Mouse (Mus musculus) heart, embryonic 15.5 days (tissue): ENCODE data around the gene Cyp2j6. TPM values are rescaled to one million over a fixed set of nuclear protein-coding genes. Genes with fewer than 3 reads are reported as not detected.
"Not testable (repeated sequence)": the region's sequence is repeated elsewhere in the genome, so short reads cannot be mapped to it uniquely, and the experiment has no call there.

Experiments used
- ATAC-seq: fragments of 200-750 bp; cut with Nextera tagmentation; replicated peaks from 2 replicates; pipeline ENCODE4 v1.8.0; 2017; ENCODE audit warnings: low read depth, moderate TSS enrichment; ENCODE audit not compliant: insufficient number of reproducible peaks, insufficient read depth, low FRiP score
- H3K27ac ChIP-seq: fragments of 300-500 bp; sonication (generic); 2 replicates; pipeline ENCODE4 v1.5.1; 2015; ENCODE audit warnings: mild to moderate bottlenecking, inconsistent platforms
- H3K27me3 ChIP-seq: fragments of 300-500 bp; sonication (generic); 2 replicates; pipeline ENCODE4 v1.6.1; 2015; ENCODE audit warnings: inconsistent platforms
- H3K36me3 ChIP-seq: fragments of 300-500 bp; sonication (generic); 2 replicates; pipeline ENCODE4 v1.6.1; 2015; ENCODE audit warnings: mild to moderate bottlenecking, inconsistent platforms
- H3K4me1 ChIP-seq: fragments of 300-500 bp; sonication (generic); replicated peaks from 2 replicates; pipeline ENCODE4 v1.6.1; 2015; ENCODE audit warnings: inconsistent platforms
- H3K4me2 ChIP-seq: fragments of 300-500 bp; sonication (generic); 2 replicates; pipeline ENCODE4 v1.6.1; 2015; ENCODE audit warnings: inconsistent platforms, mild to moderate bottlenecking, moderate library complexity
- H3K4me3 ChIP-seq: fragments of 300-500 bp; sonication (generic); 2 replicates; pipeline ENCODE4 v1.5.1; 2015; ENCODE audit warnings: mild to moderate bottlenecking, inconsistent platforms
- H3K9ac ChIP-seq: fragments of 300-500 bp; sonication (generic); 2 replicates; pipeline ENCODE4 v1.6.1; 2015; ENCODE audit warnings: mild to moderate bottlenecking, inconsistent platforms
- H3K9me3 ChIP-seq: fragments of 300-500 bp; sonication (generic); replicated peaks from 2 replicates; pipeline ENCODE4 v1.6.1; 2016; ENCODE audit warnings: inconsistent platforms
- WGBS: fragments of 180-500 bp; shearing (Covaris S2); methylation state at CpG from one replicate; pipeline ENCODE4 v1.1.7; 2015; ENCODE audit warnings: mixed read lengths; 5-methylcytosine and 5-hydroxymethylcytosine counted together
- polyA plus RNA-seq: library from polyadenylated mRNA; unstranded; fragments of >200 nt; fragmentation: Nextera tagmentation; extraction: Ambion mirVana; gene quantifications from 2 replicates; pipeline ENCODE4 v1.2.1, GENCODE M21; 2015

Gene Cyp2j6
- 4.4 and 5.1 TPM in 2 replicates for polyA plus RNA-seq

DNA sequence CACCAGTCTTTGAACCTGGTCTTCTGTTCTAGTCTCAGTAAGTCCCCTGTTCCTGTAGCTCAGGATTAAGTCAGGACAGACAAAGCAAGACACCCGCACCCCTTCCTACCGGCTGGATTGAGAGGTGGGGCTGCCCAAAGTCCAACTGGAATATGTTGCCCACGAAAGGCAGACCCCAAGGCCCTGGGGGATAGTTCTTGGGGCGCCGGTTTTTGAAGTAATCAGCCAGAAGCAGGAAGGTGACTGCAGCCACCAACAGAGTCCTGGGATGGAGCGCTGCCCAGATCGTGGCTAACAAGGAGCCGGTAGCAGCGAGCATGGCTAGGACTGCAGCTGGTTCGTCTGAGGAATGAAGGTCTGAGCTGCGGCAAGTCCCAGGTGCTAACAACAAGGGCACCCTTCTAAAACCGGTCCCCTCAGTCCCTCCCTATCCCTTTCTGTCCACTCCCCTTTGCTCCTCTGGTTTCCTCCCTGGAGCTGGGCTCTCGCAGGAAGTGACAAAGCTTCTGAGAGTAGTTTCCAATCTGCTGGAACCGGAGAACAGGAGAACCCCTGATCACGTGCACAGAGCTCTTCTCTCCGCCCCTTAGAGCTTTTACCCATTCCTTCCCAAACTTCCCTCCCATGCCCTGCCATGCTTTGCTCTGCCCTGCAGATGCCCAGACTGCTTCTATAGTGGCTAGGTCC is at the start of gene Cyp2j6:
Gene Cyp2j6 (minus strand): TSS at position 529 of the 687 bp plus-strand sequence.
- Histone ChIP-seq H3K4me3 (peak within 1 kb of the TSS; percentile 61), H3K27me3 (no peaks in the 10 kb centered on the region), H3K9ac (peak within 1 kb of the TSS; percentile 65), H3K4me2 (peak within 1 kb of the TSS; percentile 73), H3K36me3 (no peaks in the 10 kb centered on the region), H3K27ac (peak within 1 kb of the TSS; percentile 56), H3K9me3 (no peaks in the 10 kb centered on the region), H3K4me1 (peaks cover 4% of the 10 kb centered on the region; the same call in 1 of the 2 replicates)
- WGBS: 2% methylated on average over 16 of the region's 16 CpGs
- ATAC-seq: peak; percentile 89

DNA sequence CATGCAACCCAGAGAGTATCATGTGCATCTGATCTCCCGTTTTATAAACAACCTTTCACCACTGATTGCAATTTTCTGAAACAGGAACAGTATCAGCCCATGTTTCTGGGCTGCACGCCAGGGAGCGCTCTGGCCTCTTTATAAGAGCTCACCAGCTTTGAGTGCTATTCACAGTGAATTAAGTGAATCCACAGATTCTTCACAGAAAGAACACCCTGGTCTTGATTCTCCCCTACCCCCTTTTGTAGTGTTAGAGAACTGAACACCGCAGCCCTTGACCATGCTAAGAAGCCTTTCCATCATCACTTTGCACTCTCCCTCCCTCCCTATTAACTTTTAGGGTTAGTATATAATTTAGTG is 38.3 kb upstream of the Cyp2j6 start:
- Histone ChIP-seq H3K9ac (no peak overlapping the region), H3K27ac (peak overlapping the region; percentile 56; the same call in 1 of the 2 replicates)

DNA sequence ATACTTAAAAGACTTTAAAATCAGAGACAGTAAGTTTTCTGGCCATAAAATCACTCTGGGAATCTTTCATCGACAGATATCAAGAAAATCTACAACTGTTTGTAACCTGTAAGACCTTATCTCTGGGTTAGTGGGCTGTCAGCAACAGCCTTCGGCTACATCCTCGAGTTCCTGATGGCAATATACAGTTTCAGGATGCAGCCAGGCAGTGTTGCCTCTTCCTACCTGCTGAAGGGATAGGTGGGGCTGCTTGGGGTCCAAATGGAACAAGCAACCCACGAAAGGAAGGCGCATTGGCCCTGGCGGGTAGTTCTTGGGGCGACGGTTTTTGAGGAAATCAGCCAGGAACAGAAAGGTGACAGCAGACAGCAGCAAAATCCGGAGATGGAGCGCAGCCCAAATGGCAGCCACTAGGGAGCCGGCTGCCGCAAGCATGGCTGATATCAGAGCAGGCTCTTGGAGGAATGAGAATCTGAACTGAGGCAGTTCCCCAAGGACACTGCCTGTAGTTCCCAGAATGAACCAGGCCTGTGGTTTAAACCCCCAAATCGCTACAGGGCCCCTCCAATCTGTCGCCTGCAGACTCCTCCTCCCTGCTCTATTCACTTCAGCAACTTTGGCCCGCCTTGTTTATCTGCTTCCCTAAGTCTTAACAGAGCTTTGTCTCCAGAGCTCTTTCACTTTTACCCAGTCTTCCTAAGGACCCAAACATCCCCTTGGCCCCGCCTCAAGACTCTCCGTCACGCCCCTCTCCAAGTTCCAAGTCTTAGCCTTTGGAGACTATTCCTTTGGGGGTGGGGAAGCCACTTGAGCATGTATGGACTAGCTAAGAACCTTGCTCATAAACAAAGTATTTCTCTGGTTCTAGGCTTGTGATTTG is 37.7 kb upstream of the Cyp2j6 start, which contains the start of gene Cyp2j9:
Gene Cyp2j9 (minus strand): TSS at position 668 of the 880 bp plus-strand sequence.
- peak; percentile 81 for ATAC-seq
- H3K36me3 ChIP-seq: no peaks in the 10 kb centered on the region
- H3K27ac ChIP-seq: peak within 1 kb of the TSS; percentile 56; the same call in 1 of the 2 replicates
- no peaks in the 10 kb centered on the region for H3K9me3 ChIP-seq
- WGBS: 5% methylated on average over 18 of the region's 18 CpGs
- H3K9ac ChIP-seq: peak within 1 kb of the TSS; percentile 33; the same call in 1 of the 2 replicates
- H3K4me1 ChIP-seq: peaks cover 9% of the 10 kb centered on the region; the same call in 1 of the 2 replicates
- H3K4me2 ChIP-seq: peak within 1 kb of the TSS; percentile 71
- H3K27me3 ChIP-seq: no peaks in the 10 kb centered on the region
- H3K4me3 ChIP-seq: peak within 1 kb of the TSS; percentile 52

More for the DNA sequence above, 38.3 kb upstream of the Cyp2j6 start:
- Histone ChIP-seq H3K27me3 (no peaks in the 10 kb centered on the region), H3K4me2 (peak overlapping the region; percentile 71), H3K36me3 (no peaks in the 10 kb centered on the region), H3K9me3 (no peaks in the 10 kb centered on the region), H3K4me1 (peaks cover 9% of the 10 kb centered on the region; the same call in 1 of the 2 replicates), H3K4me3 (peak overlapping the region; percentile 52)
- WGBS: 18% methylated on average over 4 of the region's 4 CpGs
- ATAC-seq: peak; percentile 64; the same call in 1 of the 2 replicates

- H3K27ac ChIP-seq: no peak overlapping the region
- 61% methylated on average over 1 of the region's 1 CpGs for WGBS
- no peak overlapping the region for H3K4me3 ChIP-seq
- H3K4me1 ChIP-seq: no peaks in the 10 kb centered on the region
- no peaks in the 10 kb centered on the region for H3K27me3 ChIP-seq
- H3K9me3 ChIP-seq: no peaks in the 10 kb centered on the region
- no peak for ATAC-seq
- no peaks in the 10 kb centered on the region for H3K36me3 ChIP-seq
- no peak overlapping the region for H3K9ac ChIP-seq
- no peak overlapping the region for H3K4me2 ChIP-seq
These were observed 28.1 kb upstream of the Cyp2j6 start for GRCm38 (mm10) chr4:96581425-96582088.

- H3K27ac ChIP-seq, H3K27me3 ChIP-seq, H3K4me1 ChIP-seq, H3K36me3 ChIP-seq, H3K4me3 ChIP-seq, H3K9me3 ChIP-seq, ATAC-seq, H3K4me2 ChIP-seq, H3K9ac ChIP-seq: not testable (repeated sequence)
- WGBS: 56% methylated on average over 6 of the region's 6 CpGs
These were observed 26.9 kb upstream of the Cyp2j6 start for GRCm38 (mm10) chr4:96580351-96580750.

- no peaks in the 10 kb centered on the region for H3K4me1 ChIP-seq
- H3K9ac ChIP-seq: no peak overlapping the region
- H3K4me2 ChIP-seq: no peak overlapping the region
- 32% methylated on average over 3 of the region's 3 CpGs for WGBS
- ATAC-seq: no peak
- H3K27me3 ChIP-seq: no peaks in the 10 kb centered on the region
- no peak overlapping the region for H3K27ac ChIP-seq
- no peak overlapping the region for H3K4me3 ChIP-seq
- no peaks in the 10 kb centered on the region for H3K9me3 ChIP-seq
- H3K36me3 ChIP-seq: no peaks in the 10 kb centered on the region
These were observed 16.0 kb upstream of the Cyp2j6 start for GRCm38 (mm10) chr4:96569442-96569841.

DNA sequence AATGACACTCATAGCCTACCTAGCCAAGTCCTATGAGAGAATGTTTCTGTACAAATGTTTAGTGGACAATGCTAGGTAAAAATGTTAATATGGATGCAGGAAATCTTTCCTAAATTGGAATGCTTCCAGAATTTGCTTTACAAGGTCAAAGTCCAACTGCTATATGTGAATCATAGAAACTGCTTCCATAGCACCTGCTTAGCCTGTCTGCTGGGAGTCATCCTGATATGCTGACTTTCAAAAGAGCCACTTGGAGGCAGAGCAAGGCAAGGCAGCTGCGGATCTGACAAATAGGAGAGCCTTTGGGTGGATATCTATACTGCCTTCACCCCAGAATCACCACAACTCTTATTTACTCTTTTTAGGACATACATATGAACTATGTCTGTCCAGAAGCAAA is 14.5 kb upstream of the Cyp2j6 start:
- Histone ChIP-seq H3K4me1 (no peaks in the 10 kb centered on the region), H3K27ac (no peak overlapping the region), H3K27me3 (no peaks in the 10 kb centered on the region), H3K36me3 (no peaks in the 10 kb centered on the region), H3K9me3 (no peaks in the 10 kb centered on the region), H3K4me3 (no peak overlapping the region), H3K4me2 (no peak overlapping the region), H3K9ac (no peak overlapping the region)
- no peak for ATAC-seq
- 58% methylated on average over 1 of the region's 1 CpGs for WGBS

- Histone ChIP-seq H3K4me3 (no peak overlapping the region), H3K36me3 (no peaks in the 10 kb centered on the region), H3K27me3 (no peaks in the 10 kb centered on the region), H3K9ac (no peak overlapping the region), H3K4me2 (no peak overlapping the region), H3K4me1 (no peaks in the 10 kb centered on the region), H3K27ac (no peak overlapping the region), H3K9me3 (no peaks in the 10 kb centered on the region)
- no peak for ATAC-seq
These were observed 12.3 kb upstream of the Cyp2j6 start for GRCm38 (mm10) chr4:96565808-96566207.

DNA sequence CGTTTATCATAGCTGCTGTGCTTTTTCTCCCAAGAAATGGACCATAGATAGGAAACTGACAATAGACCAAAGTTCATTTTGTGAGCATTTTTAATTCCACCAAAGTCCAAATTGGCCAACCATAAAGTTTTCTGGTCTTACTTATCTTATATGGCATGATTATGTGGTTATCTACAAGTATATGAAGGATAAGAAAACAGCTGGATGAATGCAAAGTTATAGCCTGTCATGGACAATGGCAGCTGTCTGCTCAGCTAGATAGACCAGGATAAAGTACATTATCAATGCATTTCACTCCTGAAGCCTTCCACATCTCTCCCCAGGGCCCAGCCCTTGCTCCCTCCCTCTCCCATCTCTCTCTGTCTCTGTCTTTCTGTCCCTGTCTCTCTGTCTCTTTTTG is 7.0 kb upstream of the Cyp2j6 start:
- no peak overlapping the region for H3K4me2 ChIP-seq
- no peaks in the 10 kb centered on the region for H3K27me3 ChIP-seq
- H3K4me3 ChIP-seq: no peak overlapping the region
- H3K9ac ChIP-seq: no peak overlapping the region
- no peaks in the 10 kb centered on the region for H3K9me3 ChIP-seq
- WGBS: 70% methylated on average over 1 of the region's 1 CpGs
- no peak for ATAC-seq
- no peaks in the 10 kb centered on the region for H3K4me1 ChIP-seq
- H3K27ac ChIP-seq: no peak overlapping the region
- no peaks in the 10 kb centered on the region for H3K36me3 ChIP-seq

GRCm38 (mm10) chr4:96559781-96560180 is 6.3 kb upstream of the Cyp2j6 start:
- Histone ChIP-seq H3K27me3 (no peaks in the 10 kb centered on the region), H3K4me1 (no peaks in the 10 kb centered on the region), H3K9me3 (no peaks in the 10 kb centered on the region), H3K9ac (no peak overlapping the region), H3K36me3 (no peaks in the 10 kb centered on the region), H3K27ac (no peak overlapping the region), H3K4me2 (no peak overlapping the region), H3K4me3 (no peak overlapping the region)
- WGBS: 79% methylated on average over 1 of the region's 1 CpGs
- ATAC-seq: no peak

GRCm38 (mm10) chr4:96551619-96552018 is 1.8 kb downstream of the Cyp2j6 start:
- Histone ChIP-seq H3K9me3 (no peaks in the 10 kb centered on the region), H3K27me3 (no peaks in the 10 kb centered on the region), H3K9ac (no peak overlapping the region), H3K36me3 (no peaks in the 10 kb centered on the region), H3K4me3 (no peak overlapping the region), H3K4me2 (peak overlapping the region; percentile 2; the same call in 1 of the 2 replicates), H3K27ac (no peak overlapping the region), H3K4me1 (peaks cover 4% of the 10 kb centered on the region; the same call in 1 of the 2 replicates)
- no peak for ATAC-seq
- 74% methylated on average over 3 of the region's 3 CpGs for WGBS
